11 mouse cellular contexts compared by ENCODE assay signal in genomic region chr17:36001966-36002365, GRCm38 (mm10). TPM values are rescaled to one million over a fixed set of nuclear protein-coding genes. Genes with fewer than 3 reads are reported as not detected.
DNase-seq lines count a peak whose midpoint lies in the region; ATAC-seq lines count a peak whose summit lies in the region.
"Had no signal": no experiment of that assay in that cellular context is flagged by ENCODE, and none has a peak within 500 bp of the region (broad histone marks: within the 10 kb centered on the region; RNA-seq: fewer than 3 reads in every experiment).

No protein-coding gene starts in this region.

- no peak overlapping the region for H3K9ac ChIP-seq in heart, embryonic 12.5 days
- peak overlapping the region; percentile 48 for H3K9ac ChIP-seq in liver, embryonic 16.5 days (ENCODE audit: low read depth, low read length)
- H3K9ac ChIP-seq: heart, embryonic 15.5 days had no signal

- H3K4me3 ChIP-seq in heart, embryonic 12.5 days: no peak overlapping the region
- peak overlapping the region; percentile 36 for H3K4me3 ChIP-seq in liver, embryonic 16.5 days (ENCODE audit: low read depth, low read length)
- H3K4me3 ChIP-seq in forebrain, embryonic 10.5 days: no peak overlapping the region
- H3K4me3 ChIP-seq: heart, embryonic 15.5 days had no signal

- no peaks in the 10 kb centered on the region for H3K27me3 ChIP-seq in heart, embryonic 12.5 days (replicated peaks)
- no peaks in the 10 kb centered on the region for H3K27me3 ChIP-seq in liver, embryonic 16.5 days (ENCODE audit: control insufficient read depth, insufficient read depth, low read depth, low read length)
- H3K27me3 ChIP-seq in forebrain, embryonic 10.5 days (ENCODE audit: poor library complexity, severe bottlenecking): no peaks in the 10 kb centered on the region
- H3K27me3 ChIP-seq: heart, embryonic 15.5 days had no signal

- ATAC-seq in heart, embryonic 12.5 days (ENCODE audit: insufficient number of reproducible peaks, low FRiP score): peak; percentile 85
- ATAC-seq in liver, embryonic 16.5 days (ENCODE audit: low read depth): peak; percentile 80

- no peak for DNase-seq in heart, postnatal 36 days
- peak; percentile 85 for DNase-seq in CD4-positive helper T cell, adult 2 months (ENCODE audit: low read depth, low spot score)
- peak; percentile 82 for DNase-seq in c-Kit-positive CD71-positive TER-119-positive erythroid progenitor cells, embryonic 14.5 days (ENCODE audit: low spot score)
- no peak for DNase-seq in forebrain, embryonic 10.5 days (ENCODE audit: extremely low spot score, low spot score)
- no peak for DNase-seq in cerebellum, postnatal 25 days
- DNase-seq in adrenal gland, adult 8-10 months: no peak
- DNase-seq: cerebellum, adult 11 months; kidney, postnatal 25 days had no signal

- H3K4me1 ChIP-seq in heart, embryonic 12.5 days (replicated peaks): peaks cover 7% of the 10 kb centered on the region
- H3K4me1 ChIP-seq in liver, embryonic 16.5 days (ENCODE audit: control insufficient read depth, low read depth, low read length): peaks cover 61% of the 10 kb centered on the region
- H3K4me1 ChIP-seq in forebrain, embryonic 10.5 days: peaks cover 9% of the 10 kb centered on the region

- H3K9me3 ChIP-seq in heart, embryonic 12.5 days (replicated peaks): 0 out of 2 replicates have a peak, but pooled peaks cover 7% of the 10 kb centered on the region
- H3K9me3 ChIP-seq in liver, embryonic 16.5 days (replicated peaks; ENCODE audit: control insufficient read depth, low read length): peaks cover 12% of the 10 kb centered on the region
- H3K9me3 ChIP-seq in forebrain, embryonic 10.5 days: peaks cover 10% of the 10 kb centered on the region
- H3K9me3 ChIP-seq: heart, embryonic 15.5 days had no signal

- intact Hi-C loops in heart, postnatal 36 days (cut with DNase I): no loop called here

- peaks cover 6% of the 10 kb centered on the region; the same call in 1 of the 2 replicates for H3K36me3 ChIP-seq in heart, embryonic 12.5 days
- peaks cover 20% of the 10 kb centered on the region for H3K36me3 ChIP-seq in liver, embryonic 16.5 days (ENCODE audit: control insufficient read depth, insufficient read depth)
- peaks cover 31% of the 10 kb centered on the region for H3K36me3 ChIP-seq in forebrain, embryonic 10.5 days (replicated peaks)
- H3K36me3 ChIP-seq: heart, embryonic 15.5 days had no signal

- H3K4me2 ChIP-seq in heart, embryonic 12.5 days: no peak overlapping the region
- H3K4me2 ChIP-seq in liver, embryonic 16.5 days (ENCODE audit: low read depth, low read length): peak overlapping the region; percentile 63
- H3K4me2 ChIP-seq: heart, embryonic 15.5 days had no signal

- 85% methylated on average over 6 of the region's 6 CpGs for WGBS in heart, embryonic 12.5 days
- 42% methylated on average over 6 of the region's 6 CpGs for WGBS in liver, embryonic 16.5 days (ENCODE audit: insufficient replicate concordance)
- 91% methylated on average over 6 of the region's 6 CpGs for WGBS in forebrain, embryonic 10.5 days

- H3K27ac ChIP-seq in heart, embryonic 12.5 days (ENCODE audit: poor library complexity, severe bottlenecking): no peak overlapping the region
- H3K27ac ChIP-seq in liver, embryonic 16.5 days (ENCODE audit: low read length): peak overlapping the region; percentile 98
- H3K27ac ChIP-seq in forebrain, embryonic 10.5 days: no peak overlapping the region
- H3K27ac ChIP-seq: heart, embryonic 15.5 days had no signal

RNA-seq across cellular contexts. Expression of gene H2-T24, which starts 18.4 kb away (rescaled TPM):
- 3.4 and 3.9 TPM in 2 replicates for polyA plus RNA-seq in heart, embryonic 12.5 days (2016; fragmentation: Nextera tagmentation; extraction: Ambion mirVana)
- 10 to 100 TPM in 1 of 2 experiments, 1 to 10 TPM in 1; 6.5 to 14.0 TPM for total RNA-seq in heart, postnatal 36 days (2021)
- 6.6 and 7.9 TPM in 2 replicates for polyA plus RNA-seq in liver, embryonic 16.5 days (2015; fragmentation: Nextera tagmentation; extraction: Ambion mirVana)
- 3.1 and 3.5 TPM in 2 replicates for polyA plus RNA-seq in forebrain, embryonic 10.5 days (2016; fragmentation: Nextera tagmentation; extraction: Ambion mirVana)
- total RNA-seq in adrenal gland, adult 8-10 months (2022): 1 to 10 TPM; 6.0 to 9.2 (median 6.9) TPM

RNA-seq across cellular contexts. Expression of gene Prr3, which starts 21.9 kb away (rescaled TPM):
- polyA plus RNA-seq in heart, embryonic 12.5 days (2016; fragmentation: Nextera tagmentation; extraction: Ambion mirVana): 17.6 and 18.5 TPM in 2 replicates
- total RNA-seq in heart, postnatal 36 days (2021): 1 to 10 TPM; 3.9 to 6.3 TPM
- polyA plus RNA-seq in liver, embryonic 16.5 days (2015; fragmentation: Nextera tagmentation; extraction: Ambion mirVana): 5.5 and 5.9 TPM in 2 replicates
- 45.6 and 48.3 TPM in 2 replicates for polyA plus RNA-seq in forebrain, embryonic 10.5 days (2016; fragmentation: Nextera tagmentation; extraction: Ambion mirVana)
- 10 to 100 TPM; 19.0 to 38.5 (median 27.2) TPM for total RNA-seq in adrenal gland, adult 8-10 months (2022)

RNA-seq across cellular contexts. Expression of gene Gnl1, which starts 22.3 kb away (rescaled TPM):
- polyA plus RNA-seq in heart, embryonic 12.5 days (2016; fragmentation: Nextera tagmentation; extraction: Ambion mirVana): 39.8 and 42.4 TPM in 2 replicates
- 10 to 100 TPM; 28.6 to 32.7 TPM for total RNA-seq in heart, postnatal 36 days (2021)
- polyA plus RNA-seq in liver, embryonic 16.5 days (2015; fragmentation: Nextera tagmentation; extraction: Ambion mirVana): 8.8 and 8.9 TPM in 2 replicates
- 66.9 and 68.8 TPM in 2 replicates for polyA plus RNA-seq in forebrain, embryonic 10.5 days (2016; fragmentation: Nextera tagmentation; extraction: Ambion mirVana)
- 10 to 100 TPM; 52.4 to 65.5 (median 59.7) TPM for total RNA-seq in adrenal gland, adult 8-10 months (2022)

RNA-seq across cellular contexts. Expression of gene H2-T23, which starts 30.7 kb away (rescaled TPM):
- polyA plus RNA-seq in heart, embryonic 12.5 days (2016; fragmentation: Nextera tagmentation; extraction: Ambion mirVana): 4.7 and 5.2 TPM in 2 replicates
- total RNA-seq in heart, postnatal 36 days (2021): 10 to 100 TPM; 23.7 to 38.9 TPM
- polyA plus RNA-seq in liver, embryonic 16.5 days (2015; fragmentation: Nextera tagmentation; extraction: Ambion mirVana): 69.6 and 73.5 TPM in 2 replicates
- 2.1 and 3.3 TPM in 2 replicates for polyA plus RNA-seq in forebrain, embryonic 10.5 days (2016; fragmentation: Nextera tagmentation; extraction: Ambion mirVana)
- 100 to 1,000 TPM in 1 of 4 experiments, 10 to 100 TPM in 3; 65.8 to 110 (median 93.4) TPM for total RNA-seq in adrenal gland, adult 8-10 months (2022)

RNA-seq across cellular contexts. Expression of gene Abcf1, which starts 32.4 kb away (rescaled TPM):
- polyA plus RNA-seq in heart, embryonic 12.5 days (2016; fragmentation: Nextera tagmentation; extraction: Ambion mirVana): 73.9 and 76.5 TPM in 2 replicates
- 10 to 100 TPM; 69.8 to 73.4 TPM for total RNA-seq in heart, postnatal 36 days (2021)
- 42.4 and 43.9 TPM in 2 replicates for polyA plus RNA-seq in liver, embryonic 16.5 days (2015; fragmentation: Nextera tagmentation; extraction: Ambion mirVana)
- polyA plus RNA-seq in forebrain, embryonic 10.5 days (2016; fragmentation: Nextera tagmentation; extraction: Ambion mirVana): 114 and 129 TPM in 2 replicates
- 100 to 1,000 TPM in 1 of 4 experiments, 10 to 100 TPM in 3; 87.1 to 104 (median 93.9) TPM for total RNA-seq in adrenal gland, adult 8-10 months (2022)

Comparison
In these comparisons a context has a peak if more than half of its experiments do, and no peak if none do; other contexts are left out.
1. DNase-seq: peak in CD4-positive helper T cell, adult 2 months (single experiment) and c-Kit-positive CD71-positive TER-119-positive erythroid progenitor cells, embryonic 14.5 days (single experiment); none in heart, postnatal 36 days (0 of 2), forebrain, embryonic 10.5 days (single experiment), cerebellum, postnatal 25 days (0 of 2) and adrenal gland, adult 8-10 months (single experiment).